Mouse (Mus musculus): ENCODE results near the gene Adrb1. TPM values are rescaled to one million over a fixed set of nuclear protein-coding genes. Genes with fewer than 3 reads are reported as not detected.

The Adrb1 gene
- polyA plus RNA-seq, 1 experiment: 81.9 TPM

- H3K4me3 ChIP-seq (replicated peaks; ENCODE audit: extremely low read depth, low read depth, low read length): no peak overlapping the region
- 56% methylated on average over 8 of the region's 8 CpGs for WGBS
- DNase-seq: no peak
Observed at GRCm38 (mm10) chr19:56760306-56760940, 38.4 kb downstream of the Adrb1 start.

DNA sequence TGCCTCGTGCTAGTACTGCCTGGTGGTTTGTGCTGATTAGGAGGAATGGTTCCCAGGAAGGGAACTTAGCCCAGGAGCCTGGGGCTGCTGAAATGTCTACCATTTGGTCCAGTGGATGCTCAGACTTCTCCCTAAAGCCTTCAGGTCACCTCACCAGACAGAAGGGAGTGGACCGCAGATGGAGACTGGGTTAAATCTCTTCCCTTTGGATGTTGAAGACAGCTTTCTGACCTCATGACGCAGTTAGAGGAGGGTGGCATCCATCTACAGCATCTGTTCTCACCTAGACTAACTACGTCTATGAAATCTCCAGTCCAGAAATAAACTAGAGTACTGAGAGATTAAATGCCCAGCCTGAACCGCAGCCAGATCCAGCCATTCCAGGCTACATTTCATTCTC lies 39.1 kb downstream of the Adrb1 start:
- Histone ChIP-seq H3K4me3 (replicated peaks; ENCODE audit: extremely low read depth, low read depth, low read length) (no peak overlapping the region), H3K4me1 (ENCODE audit: control insufficient read depth, insufficient read depth, low read length) (no peaks in the 10 kb centered on the region)
- WGBS: 90% methylated on average over 5 of the region's 5 CpGs
- DNase-seq: no peak
- no peak for TF ChIP-seq POLR2A (IDR thresholded peaks at IDR 0.05; ENCODE audit: borderline replicate concordance, extremely low read depth, low read depth, low read length)
- no peak for TF ChIP-seq CTCF (IDR thresholded peaks at IDR 0.05; ENCODE audit: insufficient read depth, low read length)

More at GRCm38 (mm10) chr19:56760306-56760940, 38.4 kb downstream of the Adrb1 start:
- H3K4me1 ChIP-seq (ENCODE audit: control insufficient read depth, insufficient read depth, low read length): no peaks in the 10 kb centered on the region
- no peak for TF ChIP-seq CTCF (IDR thresholded peaks at IDR 0.05; ENCODE audit: insufficient read depth, low read length)

DNA sequence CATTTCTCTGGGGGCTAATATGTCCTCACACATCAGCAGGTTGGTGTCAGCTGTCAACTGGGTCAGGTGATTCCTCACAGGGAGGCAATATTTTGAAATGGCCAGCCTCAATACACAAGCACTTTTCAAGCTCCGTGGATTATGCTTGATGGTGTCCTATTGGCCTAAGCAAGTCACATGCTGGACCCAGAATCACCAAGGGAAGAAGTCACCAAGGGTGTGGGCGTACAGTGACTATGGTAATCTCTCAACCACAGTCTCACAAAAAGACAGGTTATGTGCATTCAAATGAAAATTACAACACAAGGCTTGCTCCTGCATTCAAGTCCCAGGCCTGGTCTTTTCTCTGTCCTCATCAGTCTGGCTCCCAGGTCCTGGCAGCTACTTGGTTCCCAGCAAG lies 39.7 kb downstream of the Adrb1 start:
- TF ChIP-seq CTCF (IDR thresholded peaks at IDR 0.05; ENCODE audit: insufficient read depth, low read length) (no peak), POLR2A (IDR thresholded peaks at IDR 0.05; ENCODE audit: borderline replicate concordance, extremely low read depth, low read depth, low read length) (no peak)
- no peaks in the 10 kb centered on the region for H3K4me1 ChIP-seq (ENCODE audit: control insufficient read depth, insufficient read depth, low read length)
- no peak for DNase-seq
- H3K4me3 ChIP-seq (replicated peaks; ENCODE audit: extremely low read depth, low read depth, low read length): no peak overlapping the region
- 82% methylated on average over 2 of the region's 2 CpGs for WGBS

GRCm38 (mm10) chr19:56762686-56763085 lies 40.7 kb downstream of the Adrb1 start:
- no peak for TF ChIP-seq CTCF (IDR thresholded peaks at IDR 0.05; ENCODE audit: insufficient read depth, low read length)
- no peak for TF ChIP-seq POLR2A (IDR thresholded peaks at IDR 0.05; ENCODE audit: borderline replicate concordance, extremely low read depth, low read depth, low read length)
- DNase-seq: no peak
- no peak overlapping the region for H3K4me3 ChIP-seq (replicated peaks; ENCODE audit: extremely low read depth, low read depth, low read length)
- no peaks in the 10 kb centered on the region for H3K4me1 ChIP-seq (ENCODE audit: control insufficient read depth, insufficient read depth, low read length)
- 94% methylated on average over 4 of the region's 4 CpGs for WGBS

- Histone ChIP-seq H3K4me3 (replicated peaks; ENCODE audit: extremely low read depth, low read depth, low read length) (no peak overlapping the region), H3K4me1 (ENCODE audit: control insufficient read depth, insufficient read depth, low read length) (no peaks in the 10 kb centered on the region)
- DNase-seq: no peak
- no peak for TF ChIP-seq POLR2A (IDR thresholded peaks at IDR 0.05; ENCODE audit: borderline replicate concordance, extremely low read depth, low read depth, low read length)
- TF ChIP-seq CTCF (IDR thresholded peaks at IDR 0.05; ENCODE audit: insufficient read depth, low read length): no peak
- WGBS: 85% methylated on average over 9 of the region's 9 CpGs
Observed at GRCm38 (mm10) chr19:56769024-56769423, 47.0 kb downstream of the Adrb1 start.

DNA sequence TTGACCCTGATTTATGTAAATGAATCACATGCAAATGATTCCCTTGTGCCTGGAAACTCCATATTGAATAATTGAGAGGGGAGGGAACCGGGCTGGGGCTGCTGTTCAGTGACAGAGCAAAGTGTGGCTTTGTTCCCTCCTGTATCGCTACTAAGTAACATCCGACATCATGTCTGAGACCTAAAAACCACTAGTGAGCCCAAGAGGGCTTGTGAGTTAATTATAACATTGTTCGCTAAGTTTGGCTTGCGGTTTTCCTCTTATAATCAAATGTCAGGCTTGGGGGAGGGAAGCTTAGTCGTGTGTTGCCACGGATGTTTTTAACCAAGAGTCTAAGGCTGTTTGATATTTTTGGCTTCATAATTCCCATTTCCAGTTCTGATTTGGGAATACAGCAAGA lies 50.2 kb downstream of the Adrb1 start:
- no peak for DNase-seq

DNA sequence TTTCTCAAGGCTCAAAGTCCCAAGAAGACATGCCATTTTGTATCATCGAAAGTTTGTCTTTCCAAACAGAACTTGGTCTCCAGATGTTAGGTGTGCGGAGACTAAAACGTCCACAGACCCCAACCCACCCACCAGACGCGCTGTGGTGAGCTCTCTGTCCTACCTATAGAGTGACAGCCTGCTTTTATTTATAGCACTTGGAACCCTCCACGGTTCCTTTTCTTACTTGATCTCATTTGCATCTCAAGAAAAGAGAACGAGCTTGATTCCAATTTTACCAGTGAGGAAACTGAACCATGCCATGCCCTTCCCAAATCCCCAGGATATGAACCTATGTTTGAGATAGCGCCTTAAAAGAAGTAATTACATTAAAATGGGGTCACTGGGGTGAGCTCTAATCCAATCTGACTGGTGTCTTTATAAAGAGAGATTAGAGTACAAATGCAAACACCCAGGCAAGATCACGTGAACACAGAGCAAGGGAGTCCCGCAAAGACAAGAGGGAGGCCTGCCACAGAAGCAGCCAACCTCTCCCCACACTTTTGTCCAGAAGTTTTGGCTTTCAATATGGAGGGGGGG lies 51.5 kb downstream of the Adrb1 start:
- TF ChIP-seq POLR2A (IDR thresholded peaks at IDR 0.05; ENCODE audit: borderline replicate concordance, extremely low read depth, low read depth, low read length): no peak
- no peak for TF ChIP-seq CTCF (IDR thresholded peaks at IDR 0.05; ENCODE audit: insufficient read depth, low read length)
- no peak overlapping the region for H3K4me3 ChIP-seq (replicated peaks; ENCODE audit: extremely low read depth, low read depth, low read length)
- no peak for DNase-seq
- WGBS: 79% methylated on average over 10 of the region's 10 CpGs
- H3K4me1 ChIP-seq (ENCODE audit: control insufficient read depth, insufficient read depth, low read length): peaks cover 6% of the 10 kb centered on the region; the same call in 1 of the 2 replicates

More for the DNA sequence above, 50.2 kb downstream of the Adrb1 start:
- Histone ChIP-seq H3K4me1 (ENCODE audit: control insufficient read depth, insufficient read depth, low read length) (peaks cover 6% of the 10 kb centered on the region; the same call in 1 of the 2 replicates), H3K4me3 (replicated peaks; ENCODE audit: extremely low read depth, low read depth, low read length) (no peak overlapping the region)
- no peak for TF ChIP-seq CTCF (IDR thresholded peaks at IDR 0.05; ENCODE audit: insufficient read depth, low read length)
- TF ChIP-seq POLR2A (IDR thresholded peaks at IDR 0.05; ENCODE audit: borderline replicate concordance, extremely low read depth, low read depth, low read length): no peak
- WGBS: 67% methylated on average over 7 of the region's 7 CpGs

- 64% methylated on average over 9 of the region's 9 CpGs for WGBS
- TF ChIP-seq CTCF (IDR thresholded peaks at IDR 0.05; ENCODE audit: insufficient read depth, low read length) (no peak), POLR2A (IDR thresholded peaks at IDR 0.05; ENCODE audit: borderline replicate concordance, extremely low read depth, low read depth, low read length) (no peak)
- no peak overlapping the region for H3K4me3 ChIP-seq (replicated peaks; ENCODE audit: extremely low read depth, low read depth, low read length)
- DNase-seq: no peak
- peaks cover 6% of the 10 kb centered on the region; the same call in 1 of the 2 replicates for H3K4me1 ChIP-seq (ENCODE audit: control insufficient read depth, insufficient read depth, low read length)
Observed at GRCm38 (mm10) chr19:56774408-56774962, 52.5 kb downstream of the Adrb1 start.

DNA sequence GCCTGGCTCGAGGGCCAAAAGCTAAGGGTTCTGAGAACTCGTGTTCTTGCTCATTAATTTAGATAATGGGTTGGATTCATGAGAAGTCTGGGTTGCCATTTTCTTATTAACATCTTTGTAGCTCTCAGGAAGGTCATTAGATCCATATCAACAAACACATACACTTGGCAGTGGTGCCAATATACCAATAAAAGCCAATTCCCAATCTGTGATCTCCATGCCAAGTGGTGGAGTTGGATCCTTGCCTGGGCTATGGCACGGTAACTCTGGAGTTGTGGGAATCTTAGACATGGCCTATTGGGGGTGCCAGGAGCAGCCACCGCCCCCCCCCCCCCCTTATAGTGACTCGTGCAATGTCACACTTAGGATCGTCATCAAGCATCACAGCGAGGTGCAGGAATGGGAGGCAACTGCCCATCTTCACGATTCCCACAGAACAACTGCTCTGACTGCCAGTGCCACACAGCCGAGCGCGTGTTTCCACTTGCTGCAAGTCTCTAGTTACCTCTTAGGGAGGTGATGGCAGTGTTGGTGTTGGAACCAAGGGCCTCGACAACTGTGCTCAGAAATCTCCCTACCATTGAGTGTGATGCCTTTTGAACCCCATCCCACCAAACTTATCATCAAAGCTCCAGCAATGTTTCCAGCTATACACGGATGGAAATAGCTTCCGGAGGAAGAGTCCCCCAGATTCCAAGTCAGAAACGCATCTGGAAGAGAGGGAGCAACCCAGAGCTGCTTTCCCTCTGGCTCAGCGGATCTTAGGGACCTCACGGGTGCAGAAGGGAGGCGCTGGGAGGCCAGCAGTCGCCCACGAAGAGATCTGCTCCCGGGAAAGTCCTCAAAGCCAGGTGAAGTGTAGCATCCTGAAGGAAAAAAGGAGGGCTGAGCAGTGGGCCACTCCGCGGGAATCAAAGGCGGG lies 53.2 kb downstream of the Adrb1 start:
- 42% methylated on average over 24 of the region's 24 CpGs for WGBS
- no peak for DNase-seq
- Histone ChIP-seq H3K4me3 (replicated peaks; ENCODE audit: extremely low read depth, low read depth, low read length) (no peak overlapping the region), H3K4me1 (ENCODE audit: control insufficient read depth, insufficient read depth, low read length) (peaks cover 6% of the 10 kb centered on the region; the same call in 1 of the 2 replicates)
- no peak for TF ChIP-seq POLR2A (IDR thresholded peaks at IDR 0.05; ENCODE audit: borderline replicate concordance, extremely low read depth, low read depth, low read length)

Measured in lung, adult 2 months (tissue).